Mouse (Mus musculus) cerebellum, postnatal 4 days (tissue): ENCODE results near the gene Defb45.

ENCODE experiments used
- DNase-seq, 2 experiments: peaks; one replicate each; pipeline ENCODE4 v3.0.0; 2022; ENCODE audit warnings: low spot score in 2 of 2, mixed read lengths in 1 of 2

Gene Defb45

DNA sequence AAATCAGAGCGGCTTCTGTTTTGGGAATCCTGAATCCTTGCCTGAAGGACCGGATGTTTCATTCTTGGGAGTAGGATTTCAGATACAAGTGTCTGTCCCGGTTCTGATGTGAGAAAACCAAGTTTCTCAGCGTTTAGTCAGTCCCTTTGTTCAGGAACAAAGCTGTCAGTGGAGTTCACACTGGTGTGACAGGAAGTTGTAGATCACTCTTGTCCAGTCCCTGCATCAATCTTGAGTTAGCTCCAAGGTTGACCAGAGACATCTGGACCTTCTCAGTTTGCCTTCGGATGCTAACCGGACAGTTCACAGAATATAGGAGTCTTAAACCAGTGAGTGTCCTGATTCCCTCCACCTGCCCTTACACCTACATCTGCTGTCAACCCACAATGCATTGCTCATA is 8.5 kb upstream of the Defb45 start:
- no peak for DNase-seq

DNA sequence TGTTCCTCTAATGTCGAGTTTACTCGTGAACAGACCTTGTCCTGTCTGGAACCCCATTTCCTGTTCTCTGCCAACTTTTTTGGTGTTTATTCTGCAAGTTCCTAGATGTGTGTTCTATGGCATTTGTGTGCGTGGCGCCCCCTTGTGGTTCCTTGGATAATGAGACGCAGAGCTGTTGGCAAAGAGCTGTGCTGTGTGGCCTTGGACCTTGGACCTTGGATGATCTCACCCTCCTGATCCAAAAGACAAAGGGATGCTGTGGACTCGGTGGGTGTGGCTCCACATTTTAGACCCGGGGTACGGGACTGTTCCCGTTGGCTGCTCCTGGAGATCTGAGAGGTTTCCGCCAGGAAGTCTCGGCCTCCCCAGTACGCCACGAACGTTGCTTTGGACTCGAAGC is 4.9 kb upstream of the Defb45 start, which contains the start of gene Defb36:
Defb36 (plus strand) TSS at position 271 of the 400 bp plus-strand sequence.
- no peak for DNase-seq

DNA sequence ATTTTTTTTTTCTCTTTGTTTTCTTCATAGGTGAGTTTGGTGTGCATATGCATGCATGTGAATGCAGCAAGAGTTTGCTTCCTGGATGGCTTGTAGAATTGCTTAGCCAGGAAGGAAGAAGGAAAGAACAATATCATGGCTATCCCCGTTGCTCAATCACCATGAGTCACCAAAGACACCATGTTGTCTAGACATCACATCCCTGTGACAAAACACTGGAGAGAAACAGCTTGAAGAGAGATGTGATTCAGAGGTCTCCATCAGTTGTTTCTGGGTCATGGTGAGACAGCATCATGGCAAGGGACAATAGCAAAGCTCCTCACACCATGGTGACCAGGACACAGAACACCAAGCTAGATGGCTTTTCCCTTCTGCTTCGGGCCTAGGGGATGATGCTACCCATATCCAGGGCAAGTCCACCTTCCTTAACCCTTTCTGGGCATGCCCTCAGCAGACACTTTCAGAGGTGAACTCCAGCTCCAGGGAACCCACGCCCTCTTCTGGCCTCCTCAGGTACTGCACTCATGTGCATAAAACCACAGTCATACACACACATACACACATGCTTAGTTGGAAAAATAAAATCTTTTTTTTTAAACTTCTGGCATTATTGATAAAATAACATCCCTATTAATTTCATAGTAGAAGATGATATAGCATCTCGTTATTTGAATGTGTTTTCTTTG is 2.2 kb upstream of the Defb45 start:
- no peak for DNase-seq

DNA sequence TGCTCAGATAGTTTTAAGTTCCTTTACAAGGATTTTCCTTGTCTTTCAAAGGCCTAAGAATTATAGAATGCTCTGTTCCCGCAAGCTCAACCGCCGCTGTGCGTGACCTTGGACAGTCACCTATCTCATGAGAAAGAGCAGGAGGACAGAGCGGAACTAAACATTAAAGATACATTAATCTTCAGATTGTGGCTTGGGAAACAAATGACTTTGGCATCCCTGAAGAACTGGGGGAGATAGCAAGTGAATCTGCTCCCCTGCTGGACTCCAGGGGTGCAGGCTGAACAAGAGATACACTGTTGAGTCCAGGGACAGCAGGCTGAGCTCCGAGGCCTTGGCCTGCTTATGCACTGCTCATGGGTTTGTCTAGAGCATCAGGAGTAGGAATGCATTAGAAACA is 877 bp upstream of the Defb45 start:
- no peak for DNase-seq

DNA sequence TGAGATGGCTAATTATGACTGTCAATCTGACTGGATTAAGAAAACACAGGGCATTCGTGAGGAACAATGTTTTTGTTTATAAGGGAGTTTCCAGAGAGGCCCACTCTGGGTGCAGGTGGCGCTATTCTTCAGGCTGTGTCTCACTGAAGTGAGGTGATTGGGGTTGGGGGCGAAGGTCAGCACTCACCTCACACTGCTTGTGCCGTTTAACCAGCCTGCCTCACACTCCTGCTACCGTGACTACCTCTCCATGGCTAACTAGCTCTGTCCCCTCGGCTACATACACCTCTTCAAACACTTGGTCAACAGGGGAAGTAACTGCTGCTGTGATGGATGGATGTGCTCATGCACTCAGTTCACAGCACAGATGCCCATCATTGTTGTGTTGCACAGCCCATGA is 10.2 kb downstream of the Defb45 start:
- no peak for DNase-seq

DNA sequence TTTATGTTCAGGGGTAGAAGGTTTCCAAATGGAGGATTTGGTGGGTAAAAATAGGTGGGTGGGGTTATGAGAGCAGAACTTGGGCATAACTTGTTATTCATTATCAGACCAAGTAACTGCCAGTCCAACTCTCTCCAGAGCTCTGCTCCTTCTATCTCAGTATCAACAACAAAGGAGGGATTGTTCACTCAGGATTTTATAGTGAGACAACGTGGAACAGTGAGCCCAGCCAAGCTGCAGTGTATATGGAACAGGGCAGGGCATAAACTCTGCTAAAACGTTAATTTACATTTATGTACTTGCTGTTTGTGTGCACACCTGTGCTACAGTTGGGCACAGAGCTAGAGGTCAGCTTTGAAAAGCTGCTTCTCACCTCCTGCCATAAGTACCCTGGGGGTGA is 10.7 kb downstream of the Defb45 start:
- DNase-seq, result no peak

DNA sequence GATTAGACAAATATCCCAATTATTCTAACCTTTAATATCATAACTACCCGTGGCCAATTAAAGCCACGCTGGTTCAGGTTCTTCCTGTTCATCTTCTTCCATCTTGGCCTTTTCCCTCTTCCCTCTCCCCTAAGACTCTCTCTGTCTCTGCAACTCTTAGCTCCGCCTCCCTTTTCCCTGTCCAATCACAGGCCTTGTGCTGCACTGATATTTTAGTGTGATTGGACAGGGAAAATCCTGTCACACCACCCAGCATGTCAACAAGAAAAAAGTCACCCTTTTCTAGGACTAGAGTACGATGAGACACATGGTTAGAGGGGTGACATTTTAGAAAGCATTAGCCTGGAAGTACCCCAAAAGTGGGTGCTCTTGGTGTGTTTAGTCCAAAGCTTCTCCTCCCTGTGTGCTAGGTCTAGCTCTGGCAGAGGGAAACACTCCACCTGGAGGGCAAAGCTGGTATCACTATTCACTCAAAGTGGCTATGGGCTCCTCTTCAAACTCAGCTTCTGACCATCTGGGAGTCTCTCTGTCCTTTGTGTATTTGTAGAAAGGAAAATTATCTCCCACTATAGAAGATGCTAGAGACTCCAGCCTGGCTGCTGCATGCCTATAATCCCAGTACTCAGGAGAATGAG is 12.2 kb downstream of the Defb45 start:
- no peak for DNase-seq

DNA sequence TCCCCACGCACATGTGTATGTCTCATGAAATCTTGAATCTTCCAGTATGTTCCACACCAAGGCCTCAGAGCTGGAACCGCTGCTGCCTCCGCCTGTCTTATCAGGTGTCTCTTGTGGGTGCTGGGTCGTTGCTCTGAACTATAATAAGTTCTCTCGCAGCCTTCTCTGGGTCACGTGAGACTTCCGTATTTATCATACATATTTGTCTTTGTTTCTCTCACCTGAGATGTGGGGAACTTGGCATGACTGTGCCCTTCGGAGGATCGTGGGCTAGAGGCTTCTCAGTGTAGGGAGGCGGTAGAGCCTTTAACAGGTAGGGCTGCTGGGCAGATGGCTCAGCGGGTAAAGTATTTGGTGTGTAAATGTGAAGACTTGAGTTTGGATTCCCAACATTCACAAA is 18.6 kb downstream of the Defb45 start:
- DNase-seq, result no peak

DNA sequence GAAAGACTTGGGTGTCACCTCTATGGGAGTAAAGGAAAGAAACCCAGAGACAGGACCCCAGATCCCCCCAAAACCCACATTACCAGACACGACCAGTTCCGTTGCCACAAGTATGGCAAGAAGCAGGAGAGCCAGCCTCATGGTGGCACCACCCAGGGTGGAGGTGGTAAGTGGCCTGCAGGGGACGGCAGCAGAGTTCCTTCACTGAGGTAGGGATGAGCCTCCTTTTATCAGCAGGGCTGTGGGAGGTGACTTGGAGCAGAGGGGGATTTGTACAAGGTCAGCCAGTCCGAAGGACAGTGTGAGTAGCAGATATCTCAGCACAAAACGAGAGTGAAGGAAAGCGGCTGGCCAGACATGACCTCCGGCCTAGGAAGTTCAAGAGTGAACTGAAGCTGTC is 19.1 kb downstream of the Defb45 start, which contains the start of gene Defb19:
Defb19 (minus strand) TSS at position 206 of the 400 bp plus-strand sequence.
- no peak for DNase-seq

DNA sequence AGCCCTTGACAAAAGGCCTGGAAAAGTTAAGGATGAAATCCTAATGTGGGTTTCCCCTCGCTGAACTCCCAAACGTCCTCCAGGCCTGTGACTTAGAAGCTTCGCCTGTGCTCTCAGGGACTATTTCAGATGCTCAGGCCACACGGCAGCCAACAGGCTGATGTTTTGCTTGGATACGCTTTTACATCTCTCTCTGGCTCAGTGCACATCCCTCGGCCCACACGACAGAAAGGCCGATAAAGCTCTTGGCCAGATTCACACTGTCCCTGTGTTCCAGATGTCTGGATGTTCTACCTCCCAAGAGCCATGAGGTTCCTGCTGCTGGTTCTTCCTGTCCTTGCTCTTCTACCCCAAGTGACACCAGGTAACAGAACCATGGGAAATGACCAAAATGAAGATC is 25.7 kb downstream of the Defb45 start:
- no peak for DNase-seq

DNA sequence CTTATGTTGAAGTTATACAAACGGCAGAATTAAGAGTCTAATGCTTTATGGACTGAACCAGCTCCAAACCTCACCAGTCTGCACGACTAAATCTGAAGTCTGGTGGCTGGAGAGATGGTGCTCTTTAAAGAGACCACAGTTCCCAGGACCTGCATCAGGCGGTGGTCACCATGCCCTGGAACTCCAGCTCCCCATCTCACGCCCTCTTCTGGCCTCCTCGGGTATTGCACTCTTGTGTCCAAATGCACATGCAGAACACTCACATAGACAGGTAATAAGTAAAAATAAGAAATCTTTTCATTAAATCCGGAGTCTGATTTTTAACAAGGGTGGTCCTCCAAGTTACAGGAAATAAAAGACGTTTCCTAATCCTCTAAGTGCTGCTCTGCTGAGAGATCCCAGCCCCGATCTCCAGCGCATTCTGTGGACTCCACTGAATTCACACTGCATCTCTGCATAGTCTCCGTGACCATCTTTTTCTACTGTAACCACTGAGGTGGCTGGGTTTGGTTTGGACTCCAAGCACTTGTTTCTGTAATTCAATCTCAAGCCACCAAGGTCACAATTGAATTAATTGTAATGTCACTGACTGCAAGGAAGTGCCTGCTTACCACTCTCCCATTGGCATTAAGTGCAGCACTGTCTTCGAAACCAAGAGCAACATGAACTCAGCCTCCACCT is 26.9 kb downstream of the Defb45 start, which contains the start of gene Defb21:
Defb21 (plus strand) TSS at position 631 of the 681 bp plus-strand sequence.
- peak in 1 of 2 experiments; percentile 11 for DNase-seq

DNA sequence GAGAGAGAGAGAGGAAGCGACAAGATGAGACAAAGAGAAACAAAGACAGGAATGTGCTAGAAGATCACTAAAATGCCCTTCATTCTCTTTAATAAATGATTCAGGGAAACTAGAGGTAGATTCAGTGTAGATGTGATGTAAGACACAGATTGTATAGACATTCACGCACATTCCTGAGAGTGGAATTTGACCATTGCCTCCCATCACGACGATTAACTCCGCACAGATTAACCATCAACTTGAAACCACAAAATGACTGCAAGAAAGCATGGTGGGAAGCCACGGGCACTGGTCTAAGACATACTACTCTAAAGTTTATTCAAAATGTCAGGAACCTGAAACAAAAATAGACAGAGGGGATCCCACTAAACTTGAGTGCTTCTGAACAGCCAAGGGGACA is 28.9 kb downstream of the Defb45 start:
- no peak for DNase-seq

DNA sequence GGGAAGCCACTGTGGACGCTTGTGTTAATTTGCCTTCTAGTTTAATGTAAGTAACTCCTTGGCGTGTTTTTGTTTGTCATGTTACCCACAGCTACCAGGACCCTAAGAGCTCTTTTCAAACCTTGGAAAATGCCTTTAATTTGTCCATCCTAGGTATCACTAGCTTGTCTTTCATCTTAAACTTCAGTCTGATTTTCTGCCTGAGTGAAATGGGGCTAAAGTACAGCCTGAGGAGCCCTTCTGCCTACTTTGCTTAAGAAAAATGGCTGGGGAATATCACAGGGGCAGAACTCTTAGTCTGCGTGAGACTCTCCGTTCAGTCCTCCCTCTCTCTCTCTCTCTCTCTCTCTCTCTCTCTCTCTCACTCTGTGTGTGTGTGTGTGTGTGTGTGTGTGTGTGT is 29.3 kb downstream of the Defb45 start:
- DNase-seq, result no peak

DNA sequence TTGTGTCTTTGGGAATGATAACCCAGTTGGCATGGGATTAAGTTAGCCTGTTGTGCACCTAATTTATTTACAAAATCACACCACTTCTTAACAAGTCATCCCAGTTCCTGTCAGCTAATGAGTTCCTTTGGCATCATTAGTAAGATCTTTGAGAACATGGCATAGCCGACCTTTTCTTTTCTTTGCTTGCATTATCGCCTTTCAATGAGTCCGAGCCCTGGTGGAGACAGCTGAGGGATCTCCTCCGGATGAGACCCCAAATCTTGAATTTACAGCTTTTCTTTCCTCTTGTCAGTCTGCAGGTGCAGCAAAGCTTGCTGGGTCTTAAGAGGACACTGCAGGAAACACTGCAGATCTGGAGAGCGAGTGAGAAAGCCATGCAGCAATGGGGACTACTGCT is 30.2 kb downstream of the Defb45 start, which contains the start of gene Gm17416:
Gm17416 (plus strand) TSS at position 301 of the 400 bp plus-strand sequence.
- DNase-seq, result no peak

DNA sequence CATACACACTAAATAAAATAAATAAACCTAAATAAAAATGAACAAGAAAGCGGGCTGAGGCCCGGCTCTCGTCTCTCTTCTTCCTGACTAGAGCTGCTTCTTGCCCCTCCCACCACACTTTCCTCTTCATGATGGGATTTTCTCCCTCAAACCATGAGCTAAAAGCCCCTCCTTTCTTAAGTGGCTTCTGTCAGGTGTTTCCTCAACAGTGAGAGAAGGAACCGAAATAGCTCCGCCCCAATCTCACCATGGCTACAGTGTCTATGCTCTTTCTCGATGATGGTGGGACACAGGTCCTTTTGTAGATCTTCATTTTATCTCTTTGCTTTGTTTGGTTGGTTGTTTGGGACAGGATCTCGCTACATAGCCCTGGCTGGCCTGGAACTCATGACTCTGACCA is 42.5 kb downstream of the Defb45 start:
- DNase-seq, result no peak

DNA sequence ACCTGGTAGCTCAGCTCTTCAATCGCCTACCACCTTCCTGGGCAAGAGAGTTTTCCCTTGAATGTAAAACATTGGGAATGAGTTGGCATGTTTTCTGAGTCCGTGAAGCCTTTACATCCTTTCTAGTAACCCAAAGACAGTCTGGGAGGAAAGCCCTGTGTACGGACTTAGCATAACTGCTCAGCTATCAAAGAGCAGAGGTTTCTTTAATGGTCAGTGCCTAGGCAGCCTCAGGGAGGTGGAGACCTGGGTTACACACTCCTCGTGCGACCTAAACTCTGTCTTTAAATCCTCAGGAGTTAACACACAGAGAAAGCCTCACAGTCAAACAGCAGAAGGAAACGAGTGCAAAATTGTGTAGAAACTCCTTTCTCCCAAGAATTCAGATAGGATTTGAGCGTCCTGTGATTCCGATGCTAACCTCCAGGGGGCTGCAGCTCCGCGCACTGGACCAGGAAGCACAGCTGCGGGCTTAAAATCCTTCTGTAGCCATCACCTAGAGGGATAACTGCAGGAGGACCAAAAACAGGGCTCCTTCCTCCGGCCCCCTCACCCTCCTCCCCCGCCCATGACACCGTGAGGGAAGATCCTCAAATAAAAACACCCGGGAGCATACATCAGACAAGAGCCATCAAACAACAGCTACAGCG is 45.3 kb downstream of the Defb45 start:
- peak; percentile 32 to 62 for DNase-seq

DNA sequence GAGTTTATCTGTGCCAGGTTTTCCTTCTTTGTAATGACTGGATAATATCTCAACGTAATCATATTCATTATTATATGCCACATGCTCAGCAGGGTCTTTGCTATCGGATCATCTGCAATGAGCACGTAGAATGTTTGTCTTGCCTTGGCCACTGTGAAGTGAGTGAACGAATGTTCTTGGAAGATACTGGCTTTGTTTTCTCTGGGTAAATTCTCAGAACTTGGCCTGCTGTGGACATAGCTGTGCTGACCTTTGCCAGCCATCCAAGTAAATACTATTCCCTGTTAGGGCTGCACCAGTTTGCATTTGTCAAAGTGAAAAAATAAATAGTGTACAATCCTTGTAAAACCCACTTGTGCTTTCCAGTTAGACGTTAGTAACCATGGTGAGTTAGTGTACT is 51.1 kb downstream of the Defb45 start:
- no peak for DNase-seq

DNA sequence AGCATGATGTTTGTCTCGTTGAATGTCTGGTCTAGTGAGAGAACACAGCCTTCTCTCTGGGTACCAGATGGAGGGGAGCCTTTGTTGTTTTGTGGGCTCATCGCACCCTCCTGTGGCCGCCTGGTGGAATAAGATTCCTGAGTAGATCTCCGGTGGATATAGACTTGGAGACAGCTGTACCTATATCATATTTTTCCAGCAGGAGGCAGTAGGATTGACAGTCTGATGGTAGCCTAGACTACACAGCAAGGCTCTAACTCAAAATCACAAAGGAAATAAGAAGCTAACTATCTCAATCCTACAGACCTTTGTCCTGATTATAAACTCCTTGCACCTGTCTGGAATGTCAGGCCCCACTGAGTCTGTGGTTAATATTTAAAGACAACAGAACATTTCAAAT is 54.5 kb downstream of the Defb45 start:
- peak; percentile 35 to 36 for DNase-seq

DNA sequence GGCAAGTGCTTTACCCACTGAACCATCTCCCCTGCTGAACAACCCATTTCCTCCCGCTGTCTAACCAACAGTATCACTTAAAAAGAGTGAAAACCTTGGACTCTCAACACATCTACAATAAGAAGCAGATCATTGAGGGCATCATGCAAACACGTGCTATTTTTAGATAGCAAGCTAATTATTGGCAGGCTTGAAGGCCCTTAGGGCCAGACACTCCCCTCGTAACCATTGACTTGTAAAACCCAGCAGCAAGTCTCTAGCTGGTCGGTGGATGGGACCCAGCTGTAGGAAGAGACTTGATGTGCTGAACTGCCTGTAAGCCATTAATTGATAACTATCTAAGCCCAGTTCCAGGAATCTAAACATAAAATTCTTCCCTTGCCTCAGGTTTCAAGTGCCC is 55.7 kb downstream of the Defb45 start:
- DNase-seq, result no peak
